Mouse (Mus musculus): ENCODE data around the gene Glrx5. TPM values are rescaled to one million over a fixed set of nuclear protein-coding genes. Genes with fewer than 3 reads are reported as not detected.

Gene Glrx5
- total and polyA plus RNA-seq, 2 experiments from 2014 or later = 43.1 to 199 TPM

DNA sequence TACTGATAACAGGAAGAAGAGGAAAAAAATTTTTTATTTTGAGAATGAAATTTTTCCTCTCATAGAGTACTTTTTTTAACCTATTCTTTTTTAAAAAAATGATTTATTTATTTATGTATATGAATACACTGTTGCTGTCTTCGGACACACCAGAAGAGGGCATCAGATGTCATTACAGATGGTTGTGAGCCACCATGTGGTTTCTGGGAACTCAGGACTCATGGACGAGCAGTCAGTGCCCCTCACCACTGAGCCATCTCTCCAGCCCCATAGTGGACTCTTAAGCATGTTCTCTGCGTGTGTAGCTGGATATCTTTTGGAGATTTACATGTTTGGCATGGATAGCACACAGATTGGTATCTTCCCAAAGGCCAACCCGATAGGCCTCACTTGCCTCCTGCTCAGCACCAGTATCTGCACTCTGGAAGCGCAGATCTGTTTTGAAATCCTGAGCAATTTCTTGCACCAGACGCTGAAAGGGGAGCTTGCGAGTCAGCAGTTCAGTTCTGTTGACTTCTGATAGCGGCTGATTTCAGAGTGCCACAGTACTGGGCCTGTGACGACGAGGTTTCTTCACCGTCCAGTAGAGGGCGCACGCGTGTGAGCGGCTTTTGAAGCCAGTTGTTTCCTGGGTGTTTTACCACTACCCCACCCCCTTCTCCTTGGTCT, 5.0 kb upstream of the Glrx5 start:
- Histone ChIP-seq H3K9me3 (ENCODE audit: low read length) (no peaks in the 10 kb centered on the region), H3K4me2 (ENCODE audit: low read depth, low read length) (no peak overlapping the region), H3K36me3 (ENCODE audit: insufficient read depth, low read length) (peaks cover 16% of the 10 kb centered on the region), H3K27ac (no peak overlapping the region), H3K9ac (replicated peaks; ENCODE audit: low read length) (no peak overlapping the region), H3K4me1 (ENCODE audit: insufficient read depth, low read length) (no peaks in the 10 kb centered on the region; the same call in 1 of the 2 replicates), H3K27me3 (ENCODE audit: insufficient read depth, low read length) (no peaks in the 10 kb centered on the region), H3K4me3 (ENCODE audit: low read length) (no peak overlapping the region)
- WGBS = 32% methylated on average over 15 of the region's 15 CpGs
- ATAC-seq (no peak), DNase-seq (ENCODE audit: low spot score) (peak; percentile 68)
- peak; percentile 76 for TF ChIP-seq CTCF (IDR thresholded peaks at IDR 0.05; ENCODE audit: low read depth)

DNA sequence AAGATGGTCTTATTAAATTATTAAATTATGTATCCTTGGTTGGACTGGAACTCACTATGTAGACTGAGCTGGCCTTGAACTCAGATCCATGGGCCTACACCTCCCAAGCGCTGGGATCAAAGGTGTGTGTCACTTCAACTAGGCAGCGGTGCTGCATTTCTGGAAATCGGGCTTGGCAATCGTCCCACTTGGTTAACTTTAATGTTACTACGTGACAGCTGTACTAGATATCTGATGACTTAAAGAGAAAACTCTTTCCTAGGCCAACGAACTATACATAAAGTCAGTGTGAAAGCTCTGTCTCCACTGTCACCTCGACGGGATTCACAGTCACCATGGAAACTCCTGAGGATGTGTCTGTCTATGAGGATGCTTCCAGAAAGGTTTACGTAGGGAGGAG, 2.6 kb upstream of the Glrx5 start:
- WGBS = 77% methylated on average over 9 of the region's 9 CpGs
- no peak for TF ChIP-seq CTCF (IDR thresholded peaks at IDR 0.05; ENCODE audit: low read depth)
- ATAC-seq = no peak

DNA sequence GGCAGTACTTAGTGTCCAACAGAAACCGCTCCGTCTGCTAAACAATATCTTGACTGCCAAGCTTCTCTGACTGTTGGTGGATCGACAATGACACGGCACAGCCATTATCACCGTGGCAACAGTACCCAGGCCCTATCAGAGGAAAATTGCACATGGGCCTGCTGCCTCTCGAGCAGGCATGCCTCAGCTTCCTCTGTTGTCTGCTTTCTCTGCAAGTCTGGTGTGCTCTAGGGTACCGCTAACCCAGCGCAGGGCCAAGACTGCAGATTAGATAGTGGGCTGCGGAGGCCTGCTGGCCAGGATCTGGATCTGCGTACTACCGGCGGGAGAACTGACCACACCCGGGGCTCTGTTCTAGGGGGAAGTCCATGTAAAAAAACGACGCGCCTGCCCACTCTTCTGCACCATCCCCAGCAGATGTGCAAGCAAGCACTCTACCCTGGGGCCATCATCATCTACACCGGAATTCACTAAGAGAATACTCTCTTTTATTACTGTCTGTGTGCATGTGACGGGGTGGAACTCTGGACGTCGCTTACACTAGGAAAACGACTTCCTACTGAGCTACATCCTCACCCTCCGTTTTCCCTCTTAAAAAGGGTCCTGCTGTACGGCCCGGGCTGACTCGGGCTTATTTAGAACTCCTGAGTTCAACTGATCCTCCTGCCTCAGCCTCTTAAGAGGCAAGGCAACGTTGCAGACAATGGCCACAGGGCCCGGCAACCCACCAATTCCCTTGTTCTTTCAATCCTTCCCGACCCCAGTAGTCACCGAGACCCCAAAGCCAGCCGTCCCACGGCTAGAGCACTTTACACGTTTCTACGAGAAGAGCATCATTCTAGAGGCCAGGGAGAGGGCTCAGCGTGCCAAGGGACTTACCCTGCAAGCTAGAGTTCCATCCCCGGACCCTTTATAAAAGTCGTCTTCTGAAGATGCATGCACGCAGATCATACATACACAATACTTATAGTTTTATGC, 1.1 kb upstream of the Glrx5 start:
- Histone ChIP-seq H3K36me3 (ENCODE audit: insufficient read depth, low read length) (peaks cover 16% of the 10 kb centered on the region), H3K27ac (peak overlapping the region; percentile 75), H3K4me2 (ENCODE audit: low read depth, low read length) (peak overlapping the region; percentile 93), H3K9ac (replicated peaks; ENCODE audit: low read length) (peak overlapping the region; percentile 74), H3K27me3 (ENCODE audit: insufficient read depth, low read length) (no peaks in the 10 kb centered on the region), H3K4me3 (ENCODE audit: low read length) (peak overlapping the region; percentile 67), H3K4me1 (ENCODE audit: insufficient read depth, low read length) (peaks cover 17% of the 10 kb centered on the region), H3K9me3 (ENCODE audit: low read length) (no peaks in the 10 kb centered on the region)
- peak; percentile 23 for DNase-seq (ENCODE audit: low spot score)
- no peak for ATAC-seq
- 5% methylated on average over 37 of the region's 37 CpGs for WGBS
- no peak for TF ChIP-seq CTCF (IDR thresholded peaks at IDR 0.05; ENCODE audit: low read depth)

More for the DNA sequence above, 2.6 kb upstream of the Glrx5 start:
- Histone ChIP-seq H3K4me2 (ENCODE audit: low read depth, low read length) (no peak overlapping the region), H3K9me3 (ENCODE audit: low read length) (no peaks in the 10 kb centered on the region), H3K27me3 (ENCODE audit: insufficient read depth, low read length) (no peaks in the 10 kb centered on the region), H3K36me3 (ENCODE audit: insufficient read depth, low read length) (peaks cover 16% of the 10 kb centered on the region), H3K9ac (replicated peaks; ENCODE audit: low read length) (no peak overlapping the region), H3K4me3 (ENCODE audit: low read length) (no peak overlapping the region), H3K27ac (no peak overlapping the region), H3K4me1 (ENCODE audit: insufficient read depth, low read length) (peaks cover 17% of the 10 kb centered on the region)
- DNase-seq (ENCODE audit: low spot score) = no peak

DNA sequence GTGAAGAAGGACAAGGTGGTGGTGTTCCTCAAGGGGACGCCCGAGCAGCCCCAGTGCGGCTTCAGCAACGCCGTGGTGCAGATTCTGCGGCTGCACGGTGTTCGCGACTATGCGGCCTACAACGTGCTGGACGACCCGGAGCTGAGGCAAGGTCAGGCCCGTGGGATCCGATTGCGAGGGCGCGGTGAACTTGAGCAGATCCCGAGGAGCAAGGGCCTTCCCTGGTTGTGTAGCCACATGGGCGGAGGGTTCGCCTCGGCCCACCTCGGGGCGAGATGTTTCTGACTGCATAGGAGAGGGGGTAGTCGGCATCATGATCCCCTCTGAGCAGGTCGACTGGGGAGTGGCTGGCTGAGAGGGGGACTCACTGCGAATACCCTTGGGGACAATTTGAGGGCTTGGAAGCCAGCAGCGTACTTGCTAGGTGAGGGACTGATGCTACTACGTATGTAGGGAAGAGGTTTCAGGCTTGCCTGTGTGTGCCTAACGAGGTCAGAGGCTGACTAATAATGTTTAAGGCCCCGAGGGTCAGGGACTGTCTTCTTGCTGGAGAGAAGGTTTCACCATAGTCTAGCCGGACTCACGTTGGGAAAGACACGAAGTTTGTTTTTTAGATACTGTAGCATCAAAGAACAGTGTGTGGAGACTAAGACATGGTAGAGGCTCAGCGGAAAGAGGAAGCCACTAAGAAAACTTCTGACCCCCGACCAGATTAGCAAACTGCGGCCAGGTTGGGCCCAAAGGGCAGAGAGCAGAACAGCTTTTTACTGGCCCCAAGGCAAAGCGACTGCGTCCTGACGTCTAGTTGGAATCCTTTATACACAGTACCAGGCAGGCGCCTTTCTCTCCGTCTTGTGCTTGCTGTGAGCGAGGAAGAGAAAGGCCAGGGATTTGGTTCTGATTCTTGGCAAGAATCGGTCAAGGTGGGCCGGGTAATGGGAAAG, 616 bp downstream of the Glrx5 start:
- peaks cover 21% of the 10 kb centered on the region for H3K36me3 ChIP-seq (ENCODE audit: insufficient read depth, low read length)
- peak overlapping the region; percentile 80 for H3K27ac ChIP-seq
- H3K9ac ChIP-seq (replicated peaks; ENCODE audit: low read length) = peak overlapping the region; percentile 79
- no peaks in the 10 kb centered on the region for H3K27me3 ChIP-seq (ENCODE audit: insufficient read depth, low read length)
- H3K4me3 ChIP-seq (ENCODE audit: low read length) = peak overlapping the region; percentile 67
- no peaks in the 10 kb centered on the region for H3K9me3 ChIP-seq (ENCODE audit: low read length)
- no peak; the same call in 1 of the 2 replicates for TF ChIP-seq CTCF (IDR thresholded peaks at IDR 0.05; ENCODE audit: low read depth)
- 4% methylated on average over 45 of the region's 45 CpGs for WGBS
- peak overlapping the region; percentile 92 for H3K4me2 ChIP-seq (ENCODE audit: low read depth, low read length)
- DNase-seq (ENCODE audit: low spot score) = peak; percentile 26
- ATAC-seq = peak; percentile 48
- H3K4me1 ChIP-seq (ENCODE audit: insufficient read depth, low read length) = peaks cover 17% of the 10 kb centered on the region

DNA sequence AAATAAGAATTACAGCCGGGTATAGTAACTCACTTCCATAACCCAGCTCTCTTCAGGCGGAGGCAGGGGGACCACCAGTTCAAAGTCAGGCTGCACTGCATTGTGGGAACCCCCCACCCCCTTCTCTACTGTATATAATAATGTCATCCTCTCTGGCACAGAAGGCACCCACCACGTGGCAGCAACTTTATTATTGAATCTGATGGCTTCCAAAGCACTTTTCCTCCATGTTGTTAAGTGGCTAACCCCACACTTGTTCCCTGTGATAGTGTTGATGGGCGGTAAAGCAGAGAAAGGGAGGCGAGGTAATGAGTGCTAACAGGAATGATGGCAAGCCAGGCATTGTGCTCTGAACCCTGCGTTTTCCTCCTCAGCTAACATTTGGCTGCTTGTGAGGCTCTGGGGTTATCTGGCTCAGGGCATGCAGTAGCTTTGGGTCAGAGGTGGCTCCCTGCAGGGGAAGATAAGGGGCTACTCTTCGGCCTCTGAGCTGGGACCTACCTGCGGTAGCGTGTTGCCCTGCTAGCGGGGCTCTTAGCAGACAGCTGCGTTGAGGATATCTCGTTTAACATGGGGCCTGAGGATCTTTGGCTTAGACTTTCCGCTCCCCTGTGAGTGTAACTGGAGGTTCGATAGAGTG, 1.8 kb downstream of the Glrx5 start:
- peaks cover 15% of the 10 kb centered on the region for H3K36me3 ChIP-seq (ENCODE audit: insufficient read depth, low read length)
- no peak for TF ChIP-seq CTCF (IDR thresholded peaks at IDR 0.05; ENCODE audit: low read depth)
- peaks cover 17% of the 10 kb centered on the region for H3K4me1 ChIP-seq (ENCODE audit: insufficient read depth, low read length)
- DNase-seq (ENCODE audit: low spot score) (no peak), ATAC-seq (no peak)
- peak overlapping the region; percentile 92 for H3K4me2 ChIP-seq (ENCODE audit: low read depth, low read length)
- H3K4me3 ChIP-seq (ENCODE audit: low read length) = peak overlapping the region; percentile 67; the same call in 1 of the 2 replicates
- no peak overlapping the region for H3K27ac ChIP-seq
- peak overlapping the region; percentile 24; the same call in 1 of the 2 replicates for H3K9ac ChIP-seq (replicated peaks; ENCODE audit: low read length)
- no peaks in the 10 kb centered on the region for H3K9me3 ChIP-seq (ENCODE audit: low read length)
- WGBS = 77% methylated on average over 14 of the region's 14 CpGs
- H3K27me3 ChIP-seq (ENCODE audit: insufficient read depth, low read length) = no peaks in the 10 kb centered on the region

Data from hindbrain, postnatal 0 days (tissue).